Mouse (Mus musculus) cerebellum, postnatal 10 days (tissue): ENCODE results near the gene Asic5.
A peak's percentile ranks its signal among the peaks of the same experiment; 100 is the strongest.

ENCODE experiments used
- DNase-seq, 2 experiments: peaks; one replicate each; pipeline ENCODE4 v3.0.0; 2021; ENCODE audit warnings: mixed read lengths in 2 of 2

Gene Asic5

GRCm38 (mm10) chr3:82022421-82022920, 40.4 kb downstream of the Asic5 start:
- DNase-seq = no peak

GRCm38 (mm10) chr3:82023065-82023464, 41.0 kb downstream of the Asic5 start:
- no peak for DNase-seq

GRCm38 (mm10) chr3:82027286-82027685, 45.2 kb downstream of the Asic5 start:
- peak; percentile 26 to 40 for DNase-seq

GRCm38 (mm10) chr3:82029229-82029628, 47.1 kb downstream of the Asic5 start:
- peak; percentile 72 to 83 for DNase-seq

GRCm38 (mm10) chr3:82030008-82030748, 48.1 kb downstream of the Asic5 start:
- no peak for DNase-seq

- DNase-seq = no peak
Measured at GRCm38 (mm10) chr3:82036262-82037044, 54.4 kb downstream of the Asic5 start.

- DNase-seq = no peak
Measured at GRCm38 (mm10) chr3:82043676-82044075, 61.6 kb downstream of the Asic5 start.

- DNase-seq = no peak
Measured at GRCm38 (mm10) chr3:82044902-82045301, 62.8 kb downstream of the Asic5 start.

- no peak for DNase-seq
Measured at GRCm38 (mm10) chr3:82046087-82046486, 64.0 kb downstream of the Asic5 start.

GRCm38 (mm10) chr3:82047100-82047753, 65.1 kb downstream of the Asic5 start:
- peak; percentile 78 to 81 for DNase-seq

GRCm38 (mm10) chr3:82048078-82048477, 66.0 kb downstream of the Asic5 start:
- no peak for DNase-seq

GRCm38 (mm10) chr3:82048681-82049080, 66.6 kb downstream of the Asic5 start:
- no peak for DNase-seq

- no peak for DNase-seq
Measured at GRCm38 (mm10) chr3:82051468-82051867, 69.4 kb downstream of the Asic5 start.

- DNase-seq = no peak
Measured at GRCm38 (mm10) chr3:82052029-82052428, 69.9 kb downstream of the Asic5 start.

GRCm38 (mm10) chr3:82054283-82054974, 72.3 kb downstream of the Asic5 start:
- DNase-seq = peak; percentile 72 to 80

- no peak for DNase-seq
Measured at GRCm38 (mm10) chr3:82057201-82057600, 75.1 kb downstream of the Asic5 start.

GRCm38 (mm10) chr3:82061402-82062180, 79.5 kb downstream of the Asic5 start:
- DNase-seq = no peak

GRCm38 (mm10) chr3:82067830-82068229, 85.7 kb downstream of the Asic5 start:
- DNase-seq = no peak
